Mouse (Mus musculus): ENCODE results near the gene Oscp1. TPM values are rescaled to one million over a fixed set of nuclear protein-coding genes. Genes with fewer than 3 reads are reported as not detected.

Gene Oscp1
- polyA plus RNA-seq, 1 experiment from 2014 or later: 19.4 TPM

GRCm38 (mm10) chr4:126137773-126138172, 79.4 kb downstream of the Oscp1 start:
- Histone ChIP-seq H3K27ac (no peak overlapping the region), H3K9ac (no peak overlapping the region), H3K4me3 (no peak overlapping the region), H3K4me1 (peaks cover 7% of the 10 kb centered on the region), H3K4me2 (replicated peaks) (no peak overlapping the region), H3K9me3 (no peaks in the 10 kb centered on the region), H3K27me3 (no peaks in the 10 kb centered on the region), H3K36me3 (peaks cover 75% of the 10 kb centered on the region)
- WGBS: 80% methylated on average over 4 of the region's 4 CpGs
- no peak for ATAC-seq (ENCODE audit: low FRiP score, low read depth)

- no peak for ATAC-seq (ENCODE audit: low FRiP score, low read depth)
- H3K27ac ChIP-seq: no peak overlapping the region
- 72% methylated on average over 5 of the region's 5 CpGs for WGBS
- no peaks in the 10 kb centered on the region for H3K4me1 ChIP-seq
- H3K36me3 ChIP-seq: peaks cover 44% of the 10 kb centered on the region
- H3K9ac ChIP-seq: no peak overlapping the region
- H3K4me3 ChIP-seq: no peak overlapping the region
- H3K4me2 ChIP-seq (replicated peaks): no peak overlapping the region
- H3K27me3 ChIP-seq: no peaks in the 10 kb centered on the region
- H3K9me3 ChIP-seq: no peaks in the 10 kb centered on the region
These were observed 82.7 kb downstream of the Oscp1 start for GRCm38 (mm10) chr4:126141021-126141420.

Other genes with a start within 250 kb of the Oscp1 start
- gene Csf3r, start 34.0 kb upstream of the Oscp1 start, polyA plus RNA-seq (2015; fragmentation: Nextera tagmentation; extraction: Ambion mirVana): 0.56 and 0.84 TPM in 2 replicates
- 153 and 158 TPM in 2 replicates for gene Mrps15, start 11.6 kb upstream of the Oscp1 start, polyA plus RNA-seq (2015; fragmentation: Nextera tagmentation; extraction: Ambion mirVana)
- gene Lsm10, start 38.1 kb downstream of the Oscp1 start, polyA plus RNA-seq (2015; fragmentation: Nextera tagmentation; extraction: Ambion mirVana): 44.7 and 46.3 TPM in 2 replicates
- 38.7 and 39.0 TPM in 2 replicates for gene Stk40, start 45.4 kb downstream of the Oscp1 start, polyA plus RNA-seq (2015; fragmentation: Nextera tagmentation; extraction: Ambion mirVana)
- 74.5 and 77.5 TPM in 2 replicates for gene Eva1b, start 89.2 kb downstream of the Oscp1 start, polyA plus RNA-seq (2015; fragmentation: Nextera tagmentation; extraction: Ambion mirVana)
- 9.3 and 10.5 TPM in 2 replicates for gene Sh3d21, start 104.9 kb downstream of the Oscp1 start, polyA plus RNA-seq (2015; fragmentation: Nextera tagmentation; extraction: Ambion mirVana)
- gene Thrap3, start 144.2 kb downstream of the Oscp1 start, polyA plus RNA-seq (2015; fragmentation: Nextera tagmentation; extraction: Ambion mirVana): 251 and 256 TPM in 2 replicates
- 46.5 and 49.9 TPM in 2 replicates for gene Map7d1, start 197.8 kb downstream of the Oscp1 start, polyA plus RNA-seq (2015; fragmentation: Nextera tagmentation; extraction: Ambion mirVana)
- gene Trappc3, start 203.8 kb downstream of the Oscp1 start, polyA plus RNA-seq (2015; fragmentation: Nextera tagmentation; extraction: Ambion mirVana): 124 and 126 TPM in 2 replicates
- gene Col8a2, start 228.2 kb downstream of the Oscp1 start, polyA plus RNA-seq (2015; fragmentation: Nextera tagmentation; extraction: Ambion mirVana): 39.8 and 42.7 TPM in 2 replicates